Mouse (Mus musculus) cerebellum, adult 2 months (tissue): ENCODE data around the gene Zfp972. TPM values are rescaled to one million over a fixed set of nuclear protein-coding genes. Genes with fewer than 3 reads are reported as not detected.
A peak's percentile ranks its signal among the peaks of the same experiment; 100 is the strongest.
"Not testable (repeated sequence)": the region's sequence is repeated elsewhere in the genome, so short reads cannot be mapped to it uniquely, and the experiment has no call there.

Source experiments
- DNase-seq, 2 experiments: peaks; one replicate each; pipeline ENCODE4 v3.0.0; 2021
- H3K27ac ChIP-seq: fragments of 200-500 bp; 2 replicates; pipeline ENCODE4 v1.5.1; 2012; ENCODE audit warnings: low read length, control low read depth, inconsistent platforms; ENCODE audit not compliant: insufficient read depth
- H3K27me3 ChIP-seq: fragments of 200-500 bp; 2 replicates; pipeline ENCODE4 v1.6.1; 2012; ENCODE audit warnings: inconsistent platforms, mild to moderate bottlenecking, low read length, moderate library complexity; ENCODE audit not compliant: control insufficient read depth, insufficient read depth
- H3K4me1 ChIP-seq: fragments of 200-500 bp; 2 replicates; pipeline ENCODE4 v1.6.1; 2011; ENCODE audit warnings: low read length; ENCODE audit not compliant: control insufficient read depth, insufficient read depth
- H3K4me3 ChIP-seq: fragments of 200-500 bp; replicated peaks from 2 replicates; pipeline ENCODE3; 2011; ENCODE audit warnings: mild to moderate bottlenecking, low read depth, low read length, control low read depth; ENCODE audit not compliant: insufficient read depth
- WGBS: fragments of 180-500 bp; shearing (Covaris S2); methylation state at CpG from one replicate; pipeline ENCODE4 v1.1.7; 2018; 5-methylcytosine and 5-hydroxymethylcytosine counted together
- polyA plus RNA-seq: library from polyadenylated mRNA; depleted of rRNA; stranded (reverse); fragments of >200 nt; gene quantifications from 2 replicates; pipeline ENCODE4 v1.2.3, GENCODE M21; 2012; rRNA removed

Zfp972 gene
- 0.39 and 1.8 TPM in 2 replicates for polyA plus RNA-seq

GRCm38 (mm10) chr2:177925563-177926103 is at the start of gene Zfp972:
TSS of gene Zfp972 (minus strand) at chr2:177925613.
- not testable (repeated sequence) for H3K4me3 ChIP-seq, H3K27ac ChIP-seq, H3K4me1 ChIP-seq, H3K27me3 ChIP-seq, DNase-seq
- 68% methylated on average over 4 of the region's 5 CpGs for WGBS

GRCm38 (mm10) chr2:177974814-177975213 is 49.4 kb upstream of the Zfp972 start:
- not testable (repeated sequence) for H3K27ac ChIP-seq, H3K27me3 ChIP-seq, H3K4me1 ChIP-seq, DNase-seq, H3K4me3 ChIP-seq
- 76% methylated on average over 7 of the region's 7 CpGs for WGBS

GRCm38 (mm10) chr2:177957145-177957544 is 31.7 kb upstream of the Zfp972 start, which contains the start of gene Gm14326:
TSS of gene Gm14326 (minus strand) at chr2:177957297.
- peak within 1 kb of the TSS; percentile 56 for H3K4me3 ChIP-seq
- not testable (repeated sequence) for H3K27ac ChIP-seq, H3K27me3 ChIP-seq, H3K4me1 ChIP-seq
- under 1% methylated on average over 6 of the region's 7 CpGs for WGBS
- peak; percentile 86 to 93 for DNase-seq

- under 1% methylated on average over 18 of the region's 18 CpGs for WGBS
Measured at GRCm38 (mm10) chr2:177956734-177957133, 31.3 kb upstream of the Zfp972 start.

GRCm38 (mm10) chr2:177903276-177903675 is 22.1 kb downstream of the Zfp972 start:
- DNase-seq, H3K27ac ChIP-seq, H3K4me1 ChIP-seq, H3K4me3 ChIP-seq, H3K27me3 ChIP-seq: not testable (repeated sequence)
- 98% methylated on average over 5 of the region's 12 CpGs for WGBS

More at GRCm38 (mm10) chr2:177956734-177957133, 31.3 kb upstream of the Zfp972 start:
- not testable (repeated sequence) for H3K27me3 ChIP-seq, H3K4me1 ChIP-seq, H3K27ac ChIP-seq
- H3K4me3 ChIP-seq = peak overlapping the region; percentile 56
- DNase-seq = peak; percentile 44 to 50

- H3K4me3 ChIP-seq, H3K27ac ChIP-seq, DNase-seq, H3K27me3 ChIP-seq, H3K4me1 ChIP-seq: not testable (repeated sequence)
- WGBS = 44% methylated on average over 2 of the region's 3 CpGs
Measured at GRCm38 (mm10) chr2:177898171-177898570, 27.2 kb downstream of the Zfp972 start.

GRCm38 (mm10) chr2:177897046-177897578 is 28.3 kb downstream of the Zfp972 start, which contains the start of gene Gm14327:
TSS of gene Gm14327 (plus strand) at chr2:177897096.
- not testable (repeated sequence) for H3K4me3 ChIP-seq, H3K27me3 ChIP-seq, H3K27ac ChIP-seq, H3K4me1 ChIP-seq
- DNase-seq = peak; percentile 3 to 18
- 34% methylated on average over 10 of the region's 13 CpGs for WGBS

- not testable (repeated sequence) for H3K4me3 ChIP-seq, DNase-seq, H3K27me3 ChIP-seq, H3K4me1 ChIP-seq, H3K27ac ChIP-seq
- 89% methylated on average over 14 of the region's 14 CpGs for WGBS
Measured at GRCm38 (mm10) chr2:177887743-177888142, 37.7 kb downstream of the Zfp972 start.

GRCm38 (mm10) chr2:177862254-177862653 is 63.2 kb downstream of the Zfp972 start:
- not testable (repeated sequence) for H3K27me3 ChIP-seq, H3K4me3 ChIP-seq, H3K4me1 ChIP-seq, H3K27ac ChIP-seq, DNase-seq
- 62% methylated on average over 2 of the region's 2 CpGs for WGBS

Other genes starting within 250 kb of the Zfp972 start
- 19.1 and 19.5 TPM in 2 replicates for gene Gm14322, start 166.3 kb downstream of the Zfp972 start, polyA plus RNA-seq
- 67.2 and 74.2 TPM in 2 replicates for gene Gm14325, start 85.3 kb downstream of the Zfp972 start, polyA plus RNA-seq
- gene Gm14327, start 28.5 kb downstream of the Zfp972 start, polyA plus RNA-seq = 3.4 and 4.1 TPM in 2 replicates
- 21.8 and 22.1 TPM in 2 replicates for gene Gm14326, start 31.7 kb upstream of the Zfp972 start, polyA plus RNA-seq
- gene Zfp971, start 97.7 kb upstream of the Zfp972 start, polyA plus RNA-seq = 15.4 and 15.9 TPM in 2 replicates
- 17.1 and 19.5 TPM in 2 replicates for gene Zfp931, start 152.9 kb upstream of the Zfp972 start, polyA plus RNA-seq
- 75.5 and 79.8 TPM in 2 replicates for gene Phactr3, start 193.4 kb upstream of the Zfp972 start, polyA plus RNA-seq